ENCODE assay signal across 8 mouse cellular contexts in the genomic region with DNA sequence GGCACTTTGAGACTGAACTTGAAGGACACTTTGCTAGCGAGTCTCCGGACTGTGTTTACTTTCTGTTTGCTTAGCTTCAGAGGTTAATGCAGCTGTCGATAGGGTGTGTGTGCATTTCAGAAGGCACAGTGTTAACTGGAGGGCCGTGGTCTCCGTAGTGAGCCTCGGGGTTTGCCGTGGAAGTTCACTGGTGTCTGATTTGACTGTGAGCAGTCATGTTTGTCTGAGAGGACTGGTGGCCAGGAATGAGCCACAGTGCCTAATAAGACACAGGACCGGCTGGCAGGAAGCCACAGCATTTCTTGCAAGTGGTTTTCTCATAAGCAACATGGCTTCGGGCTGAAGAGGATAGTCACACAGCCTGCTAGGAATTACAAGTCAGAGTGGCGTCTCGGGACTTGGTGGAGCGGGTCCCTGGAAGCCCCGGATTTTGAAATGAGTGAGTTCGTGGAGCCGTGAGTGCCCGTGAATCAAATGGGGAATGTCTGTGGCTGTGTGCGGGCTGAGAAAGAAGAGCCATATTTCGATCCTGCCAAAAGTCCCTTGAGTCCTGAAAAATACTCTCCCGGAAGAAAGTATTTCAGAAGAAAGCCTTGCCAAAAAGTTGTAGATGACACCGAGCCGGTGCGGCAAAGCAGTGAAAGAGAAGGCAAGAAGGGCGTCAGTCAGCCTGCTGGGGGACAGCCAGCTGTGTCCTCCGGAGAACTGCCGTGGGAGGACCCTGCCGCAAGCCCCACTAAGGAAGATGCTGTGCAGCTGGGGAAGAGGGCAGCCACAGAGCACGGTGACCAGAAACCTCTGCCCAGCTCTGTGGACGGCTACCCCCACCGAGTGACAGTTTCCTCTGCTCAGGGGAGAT.
DNase-seq lines count a peak whose midpoint lies in the region; ATAC-seq and TF ChIP-seq lines count a peak whose summit lies in the region.

No protein-coding gene starts in this region.

- H3K4me1 ChIP-seq in limb, embryonic 12.5 days (replicated peaks): peaks cover 18% of the 10 kb centered on the region
- H3K4me1 ChIP-seq in limb, embryonic 10.5 days: peaks cover 9% of the 10 kb centered on the region
- peaks cover 0 to 2% of the 10 kb centered on the region in 2 experiments; a peak in 1 of 4 replicates for H3K4me1 ChIP-seq in liver, embryonic 14.5 days (replicated peaks; ENCODE audit: control insufficient read depth in 2 of 2, insufficient read depth in 2 of 2, low read length in 1 of 2)

- no peak overlapping the region for H3K4me3 ChIP-seq in limb, embryonic 12.5 days (replicated peaks)
- no peak overlapping the region for H3K4me3 ChIP-seq in limb, embryonic 10.5 days
- H3K4me3 ChIP-seq in liver, embryonic 14.5 days (ENCODE audit: insufficient read depth in 1 of 2, low read depth in 2 of 2, low read length in 2 of 2): peak overlapping the region; percentile 25 to 42

- H3K27ac ChIP-seq in limb, embryonic 12.5 days: peak overlapping the region; percentile 43; the same call in 1 of the 2 replicates
- H3K27ac ChIP-seq in limb, embryonic 10.5 days: no peak overlapping the region
- H3K27ac ChIP-seq in liver, embryonic 14.5 days: no peak overlapping the region

- ATAC-seq in limb, embryonic 12.5 days (ENCODE audit: insufficient number of reproducible peaks, insufficient read depth, low FRiP score, low TSS enrichment, low read depth): no peak
- no peak; the same call in 1 of the 2 replicates for ATAC-seq in liver, embryonic 14.5 days (ENCODE audit: insufficient read depth)
- no peak for ATAC-seq in erythroid progenitor cell, adult 5-6 weeks (replicated peaks; ENCODE audit: low FRiP score, poor library complexity, severe bottlenecking)

- H3K36me3 ChIP-seq in limb, embryonic 12.5 days: no peaks in the 10 kb centered on the region
- H3K36me3 ChIP-seq in limb, embryonic 10.5 days: no peaks in the 10 kb centered on the region
- no peaks in the 10 kb centered on the region for H3K36me3 ChIP-seq in liver, embryonic 14.5 days (replicated peaks; ENCODE audit: control insufficient read depth, insufficient read depth, low read depth)

- no peaks in the 10 kb centered on the region for H3K27me3 ChIP-seq in limb, embryonic 12.5 days
- H3K27me3 ChIP-seq in limb, embryonic 10.5 days (ENCODE audit: low read depth, poor library complexity, severe bottlenecking): no peaks in the 10 kb centered on the region
- no peaks in the 10 kb centered on the region for H3K27me3 ChIP-seq in liver, embryonic 14.5 days (ENCODE audit: control insufficient read depth, insufficient read depth, low read length)

- no peak for TF ChIP-seq EP300 in liver, embryonic 14.5 days (IDR thresholded peaks at IDR 0.05; ENCODE audit: low read depth)

- no peak for DNase-seq in limb, embryonic 10.5 days (ENCODE audit: low spot score)
- peak; percentile 75 for DNase-seq in brain, embryonic 14.5 days (ENCODE audit: low read depth)
- DNase-seq in gastrocnemius, postnatal 4 days (ENCODE audit: low spot score in 2 of 2): peak; percentile 72 to 91
- DNase-seq in kidney, adult 11 months: peak; percentile 88
- DNase-seq in liver, embryonic 14.5 days (ENCODE audit: low read depth in 3 of 3, low spot score in 3 of 3): no peak
- peak; percentile 88 for DNase-seq in skeletal muscle tissue, adult 2 months (ENCODE audit: low read depth, low spot score)

- H3K4me2 ChIP-seq in limb, embryonic 12.5 days: peak overlapping the region; percentile 20
- peak overlapping the region; percentile 48 for H3K4me2 ChIP-seq in liver, embryonic 14.5 days (ENCODE audit: low read depth)

- no peak for TF ChIP-seq POLR2A in brain, embryonic 14.5 days (IDR thresholded peaks at IDR 0.05; ENCODE audit: borderline replicate concordance, extremely low read depth, insufficient read depth, insufficient read length, poor library complexity, severe bottlenecking)

- no peak overlapping the region for H3K9ac ChIP-seq in limb, embryonic 12.5 days (replicated peaks)
- no peak overlapping the region for H3K9ac ChIP-seq in liver, embryonic 14.5 days (replicated peaks)

- WGBS in limb, embryonic 12.5 days: 68% methylated on average over 29 of the region's 29 CpGs
- WGBS in limb, embryonic 10.5 days: 88% methylated on average over 29 of the region's 29 CpGs
- 68% methylated on average over 29 of the region's 29 CpGs for WGBS in liver, embryonic 14.5 days (ENCODE audit: insufficient replicate concordance)

- no peaks in the 10 kb centered on the region for H3K9me3 ChIP-seq in limb, embryonic 12.5 days
- no peaks in the 10 kb centered on the region for H3K9me3 ChIP-seq in limb, embryonic 10.5 days (replicated peaks)
- no peaks in the 10 kb centered on the region for H3K9me3 ChIP-seq in liver, embryonic 14.5 days (ENCODE audit: control insufficient read depth, low read length)

- no peak for TF ChIP-seq CTCF in brain, embryonic 14.5 days (IDR thresholded peaks at IDR 0.05; ENCODE audit: borderline replicate concordance, extremely low read depth, insufficient read depth, insufficient read length)
- TF ChIP-seq CTCF in liver, embryonic 14.5 days (IDR thresholded peaks at IDR 0.05; ENCODE audit: low read depth): no peak

Comparison
In these comparisons a context has a peak if more than half of its experiments do, and no peak if none do; other contexts are left out.
1. H3K4me3 ChIP-seq: peak in liver, embryonic 14.5 days (2 of 2); none in limb, embryonic 12.5 days (single experiment) and limb, embryonic 10.5 days (single experiment).
2. DNase-seq: peak in brain, embryonic 14.5 days (single experiment), gastrocnemius, postnatal 4 days (2 of 2), kidney, adult 11 months (single experiment) and skeletal muscle tissue, adult 2 months (single experiment); none in limb, embryonic 10.5 days (single experiment) and liver, embryonic 14.5 days (0 of 3).